Mouse (Mus musculus) liver, adult 2 months (tissue): ENCODE measurements at regions not wholly inside any gene's neighbourhood (a gene's known extent, or its start where the extent isn't known, plus 50 kb on each side); places are given as distances from the start of the nearest gene placed in this dataset.

ENCODE experiments used
- CTCF ChIP-seq: fragments of 200-500 bp; IDR thresholded peaks from 2 replicates; pipeline ENCODE4 v1.5.1; 2011; ENCODE audit warnings: low read depth, low read length, control low read depth
- POLR2A ChIP-seq: fragments of 200-500 bp; IDR thresholded peaks from 2 replicates; pipeline ENCODE4 v1.6.1; 2011; ENCODE audit warnings: low read length, control low read depth; ENCODE audit not compliant: insufficient read depth; ENCODE audit errors: extremely low read depth

DNA sequence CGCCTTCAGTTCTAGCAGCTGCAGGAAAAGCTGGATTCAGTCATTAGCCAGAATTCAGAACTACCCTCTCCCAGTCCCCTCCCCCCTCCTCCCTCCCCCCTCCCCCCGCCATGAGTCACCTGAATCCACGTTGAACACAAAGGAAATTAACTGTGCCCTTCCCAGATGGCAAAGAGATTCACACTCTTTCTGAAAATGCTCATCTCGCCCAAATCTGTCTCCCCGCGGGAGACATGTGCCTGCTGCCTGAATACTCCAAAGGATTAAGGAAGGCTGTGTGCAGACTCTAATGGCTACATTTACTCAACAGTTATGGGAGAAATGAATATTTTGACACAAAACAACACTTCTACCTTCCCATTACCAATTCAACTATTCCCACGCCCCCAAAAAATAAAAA lies 356.9 kb upstream of the Jmjd1c start:
- no peak for TF ChIP-seq CTCF
- no peak for TF ChIP-seq POLR2A
